Mouse (Mus musculus): ENCODE measurements at regions not wholly inside any gene's neighbourhood (a gene's known extent, or its start where the extent isn't known, plus 50 kb on each side); places are given as distances from the start of the nearest gene placed in this dataset.

- DNase-seq (ENCODE audit: low read depth, low spot score): no peak
These were observed 65.0 kb downstream of the Atxn7l3b start for GRCm38 (mm10) chr10:112863808-112864207.

GRCm38 (mm10) chr10:112863375-112863774 lies 65.4 kb downstream of the Atxn7l3b start:
- no peak for DNase-seq (ENCODE audit: low read depth, low spot score)

- no peak for DNase-seq (ENCODE audit: low read depth, low spot score)
These were observed 76.8 kb downstream of the Atxn7l3b start for GRCm38 (mm10) chr10:112851997-112852396.

- no peak for DNase-seq (ENCODE audit: low read depth, low spot score)
These were observed 82.6 kb downstream of the Atxn7l3b start for GRCm38 (mm10) chr10:112846225-112846624.

GRCm38 (mm10) chr10:112837400-112838035 lies 91.3 kb downstream of the Atxn7l3b start:
- DNase-seq (ENCODE audit: low read depth, low spot score): no peak

GRCm38 (mm10) chr10:112835970-112836369 lies 92.8 kb downstream of the Atxn7l3b start:
- no peak for DNase-seq (ENCODE audit: low read depth, low spot score)

- DNase-seq (ENCODE audit: low read depth, low spot score): no peak
These were observed 93.3 kb downstream of the Atxn7l3b start for GRCm38 (mm10) chr10:112835508-112835907.

GRCm38 (mm10) chr10:112810181-112810580 lies 118.6 kb downstream of the Atxn7l3b start:
- DNase-seq (ENCODE audit: low read depth, low spot score): no peak

GRCm38 (mm10) chr10:112803557-112803956 lies 125.2 kb downstream of the Atxn7l3b start:
- DNase-seq (ENCODE audit: low read depth, low spot score): no peak

GRCm38 (mm10) chr10:112801560-112801959 lies 127.2 kb downstream of the Atxn7l3b start:
- DNase-seq (ENCODE audit: low read depth, low spot score): peak; percentile 41

GRCm38 (mm10) chr10:112798603-112799002 lies 130.2 kb downstream of the Atxn7l3b start:
- no peak for DNase-seq (ENCODE audit: low read depth, low spot score)

- DNase-seq (ENCODE audit: low read depth, low spot score): no peak
These were observed 130.7 kb downstream of the Atxn7l3b start for GRCm38 (mm10) chr10:112798090-112798489.

GRCm38 (mm10) chr10:112795938-112796337 lies 132.9 kb downstream of the Atxn7l3b start:
- DNase-seq (ENCODE audit: low read depth, low spot score): no peak

GRCm38 (mm10) chr10:112795473-112795872 lies 133.3 kb downstream of the Atxn7l3b start:
- no peak for DNase-seq (ENCODE audit: low read depth, low spot score)

- DNase-seq (ENCODE audit: low read depth, low spot score): no peak
These were observed 140.6 kb downstream of the Atxn7l3b start for GRCm38 (mm10) chr10:112788236-112788635.

- DNase-seq (ENCODE audit: low read depth, low spot score): no peak
These were observed 154.5 kb downstream of the Atxn7l3b start for GRCm38 (mm10) chr10:112774262-112774661.

GRCm38 (mm10) chr10:112746683-112747082 lies 182.1 kb downstream of the Atxn7l3b start:
- DNase-seq (ENCODE audit: low read depth, low spot score): peak; percentile 1

- DNase-seq (ENCODE audit: low read depth, low spot score): no peak
These were observed 185.3 kb downstream of the Atxn7l3b start for GRCm38 (mm10) chr10:112743527-112743926.

GRCm38 (mm10) chr10:112742123-112742522 lies 186.7 kb downstream of the Atxn7l3b start:
- DNase-seq (ENCODE audit: low read depth, low spot score): no peak

Data from embryo, embryonic 11.5 days (tissue).